Mouse (Mus musculus): ENCODE measurements at regions not wholly inside any gene's neighbourhood (a gene's known extent, or its start where the extent isn't known, plus 50 kb on each side); places are given as distances from the start of the nearest gene placed in this dataset.

DNA sequence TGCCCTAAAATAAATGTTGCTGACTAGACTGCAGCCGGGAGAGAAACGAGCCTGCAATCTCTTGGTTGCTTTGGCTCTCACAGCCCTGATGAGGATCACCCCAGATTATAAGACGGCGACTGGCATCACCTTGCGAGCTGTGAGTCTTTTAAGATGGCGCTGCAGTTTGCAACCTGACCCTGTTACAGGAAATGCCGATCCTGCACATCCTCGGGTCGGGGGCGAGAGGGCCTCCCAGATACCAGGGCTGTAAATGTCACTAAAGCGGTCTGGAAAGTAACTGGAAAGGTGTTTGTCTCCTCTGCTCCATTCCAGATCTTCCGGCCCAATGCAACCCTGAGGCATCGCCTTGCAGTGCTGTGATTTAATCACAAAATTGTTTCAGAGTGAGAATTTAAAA is 53.4 kb downstream of the Cartpt start:
- intact Hi-C loops (cut with DNase I), result no loop called here
- DNase-seq (ENCODE audit: low spot score in 2 of 2), result no peak

DNA sequence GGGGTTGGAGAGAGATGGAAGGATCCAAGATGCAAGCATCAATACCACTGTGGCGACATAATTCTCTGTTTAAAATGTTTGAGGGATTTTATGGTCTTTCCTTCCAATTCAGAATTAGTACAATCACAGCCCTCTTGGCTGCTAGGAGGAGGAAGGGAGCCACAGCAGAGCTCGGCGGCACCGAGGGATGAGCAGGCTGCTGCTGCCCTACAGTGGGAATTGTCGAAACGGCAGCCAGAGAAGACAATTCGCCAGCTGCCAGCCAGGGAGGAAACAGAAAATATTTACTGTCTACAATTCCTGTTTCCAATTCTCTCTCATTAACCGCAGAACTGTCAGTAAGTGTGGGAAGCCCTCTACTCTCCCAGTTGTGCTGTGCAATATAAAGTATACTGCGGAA is 58.3 kb downstream of the Cartpt start:
- intact Hi-C loops (cut with DNase I), result loop anchor here (1.0 kb wide), 1 partner anchor 489 kb away; no protein-coding TSS in a partner anchor

DNA sequence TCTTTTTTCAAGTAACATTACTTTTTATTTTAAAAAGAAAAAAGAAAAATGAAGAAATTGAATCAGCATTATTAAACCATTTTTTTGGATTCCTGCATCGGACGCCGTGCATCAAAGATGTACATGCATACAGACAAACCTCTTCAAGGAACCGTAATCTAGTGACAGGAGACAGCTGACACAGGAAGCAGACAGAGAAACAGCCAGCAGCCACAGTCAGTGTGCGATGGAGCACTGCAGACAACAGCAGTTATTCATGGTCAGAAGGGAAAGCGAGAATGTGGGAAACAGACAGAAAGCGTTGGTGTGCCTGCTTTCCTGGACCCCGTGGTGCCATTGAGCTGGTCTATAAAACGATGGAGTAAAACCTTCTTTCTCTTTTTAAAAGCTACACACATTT is 61.4 kb downstream of the Cartpt start:
- DNase-seq (ENCODE audit: low spot score in 2 of 2), result no peak
- intact Hi-C loops (cut with DNase I), result loop anchor here (5.0 kb wide), 1 partner anchor 462 kb away; no protein-coding TSS in a partner anchor

More for the DNA sequence above, 58.3 kb downstream of the Cartpt start:
- DNase-seq (ENCODE audit: low spot score in 2 of 2), result peak; percentile 67 to 71

DNA sequence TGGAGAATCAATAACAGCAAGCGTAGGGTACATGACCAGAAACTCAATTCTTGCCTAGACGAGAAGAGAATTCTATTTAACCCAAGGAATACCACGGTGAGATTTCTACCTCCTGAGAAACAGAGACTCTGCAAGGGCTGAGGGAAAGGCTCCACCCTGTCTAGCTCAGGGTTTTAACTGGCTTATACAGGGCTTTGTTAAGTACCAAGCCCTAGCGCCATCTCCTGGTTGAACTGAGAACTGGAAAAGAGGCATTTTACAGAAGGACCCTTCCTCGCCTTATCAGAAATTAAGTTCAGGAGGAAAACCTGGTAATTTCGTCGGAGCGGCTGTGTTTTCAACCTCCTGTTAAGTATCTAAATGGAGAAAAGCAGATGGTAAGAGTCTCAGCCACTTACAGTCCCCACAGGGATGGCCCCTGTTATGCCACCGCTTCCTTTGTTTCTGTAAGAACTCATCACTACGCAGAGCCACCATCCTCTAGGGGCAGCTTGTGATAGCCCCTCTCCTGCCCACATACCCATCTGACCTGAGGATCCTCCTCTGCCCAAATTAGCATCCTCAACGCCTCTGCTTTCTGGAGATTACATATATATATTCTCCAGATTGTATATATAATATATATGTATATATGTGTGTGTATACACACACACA is 63.0 kb downstream of the Cartpt start:
- intact Hi-C loops (cut with DNase I), result loop anchor here (5.0 kb wide), 1 partner anchor 461 kb away; no protein-coding TSS in a partner anchor
- peak; percentile 86 to 87 for DNase-seq (ENCODE audit: low spot score in 2 of 2)

DNA sequence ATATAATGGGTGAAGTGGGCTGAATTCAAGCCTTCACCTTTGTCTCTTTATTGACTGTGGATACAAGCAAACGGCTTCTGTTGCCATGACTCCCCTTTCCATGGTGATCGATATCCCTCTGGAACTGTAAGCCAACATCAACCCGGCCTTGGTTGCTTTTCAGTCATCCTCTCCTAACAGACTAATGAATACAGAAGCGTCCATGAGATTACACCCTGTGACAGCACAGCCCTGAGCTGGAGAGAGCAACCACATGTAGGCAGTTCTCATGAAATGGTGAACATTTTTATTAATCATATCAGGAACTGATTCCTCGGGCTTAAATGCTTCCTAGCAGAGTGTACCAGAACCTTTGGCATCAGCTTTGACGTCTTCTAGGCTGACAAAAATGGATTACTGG is 63.7 kb downstream of the Cartpt start:
- intact Hi-C loops (cut with DNase I), result loop anchor here (5.0 kb wide), 1 partner anchor 460 kb away; no protein-coding TSS in a partner anchor

DNA sequence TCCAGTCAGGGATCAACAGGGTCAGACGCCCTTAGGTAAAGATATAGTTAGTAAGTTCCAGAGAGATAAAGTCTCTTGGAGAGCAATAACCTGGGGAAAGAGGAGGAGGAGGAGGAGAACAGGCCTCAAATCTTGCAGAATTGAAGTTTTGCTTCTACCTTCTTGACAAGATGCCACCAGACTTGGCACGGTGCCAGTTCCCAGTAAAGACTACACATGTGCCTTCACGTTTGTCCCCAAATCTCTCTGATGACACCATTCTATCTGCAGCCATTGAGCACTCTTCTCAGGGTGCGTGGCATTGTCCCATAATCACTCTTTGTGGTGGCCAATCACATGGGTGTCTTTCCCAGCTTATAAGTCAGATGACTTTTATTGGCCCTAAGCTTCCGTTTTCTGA is 64.3 kb downstream of the Cartpt start:
- intact Hi-C loops (cut with DNase I), result loop anchor here (5.0 kb wide), 1 partner anchor 459 kb away; no protein-coding TSS in a partner anchor
- no peak for DNase-seq (ENCODE audit: low spot score in 2 of 2)

More for the DNA sequence above, 63.7 kb downstream of the Cartpt start:
- DNase-seq (ENCODE audit: low spot score in 2 of 2), result no peak

DNA sequence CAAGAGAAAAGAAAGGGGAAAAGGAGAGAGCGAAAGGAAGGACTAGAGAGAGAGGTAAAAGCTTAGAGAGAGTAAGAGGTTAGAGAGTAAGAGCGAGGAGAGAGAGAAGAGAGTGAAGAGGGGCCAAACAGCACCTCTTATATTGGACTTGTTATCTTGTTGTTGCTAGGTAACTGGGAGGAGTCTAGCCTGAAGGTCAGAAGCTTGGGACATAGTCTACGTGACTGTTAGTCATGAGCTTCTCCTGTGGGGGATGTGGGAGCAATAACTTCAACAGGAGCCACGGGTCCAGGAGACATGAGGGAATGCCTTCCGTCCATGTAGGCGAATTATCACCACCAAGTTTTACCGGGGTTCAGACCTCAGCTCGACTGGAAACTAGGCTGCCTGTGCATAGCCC is 65.4 kb downstream of the Cartpt start:
- no peak for DNase-seq (ENCODE audit: low spot score in 2 of 2)
- intact Hi-C loops (cut with DNase I), result loop anchor here (5.0 kb wide), 1 partner anchor 458 kb away; no protein-coding TSS in a partner anchor

DNA sequence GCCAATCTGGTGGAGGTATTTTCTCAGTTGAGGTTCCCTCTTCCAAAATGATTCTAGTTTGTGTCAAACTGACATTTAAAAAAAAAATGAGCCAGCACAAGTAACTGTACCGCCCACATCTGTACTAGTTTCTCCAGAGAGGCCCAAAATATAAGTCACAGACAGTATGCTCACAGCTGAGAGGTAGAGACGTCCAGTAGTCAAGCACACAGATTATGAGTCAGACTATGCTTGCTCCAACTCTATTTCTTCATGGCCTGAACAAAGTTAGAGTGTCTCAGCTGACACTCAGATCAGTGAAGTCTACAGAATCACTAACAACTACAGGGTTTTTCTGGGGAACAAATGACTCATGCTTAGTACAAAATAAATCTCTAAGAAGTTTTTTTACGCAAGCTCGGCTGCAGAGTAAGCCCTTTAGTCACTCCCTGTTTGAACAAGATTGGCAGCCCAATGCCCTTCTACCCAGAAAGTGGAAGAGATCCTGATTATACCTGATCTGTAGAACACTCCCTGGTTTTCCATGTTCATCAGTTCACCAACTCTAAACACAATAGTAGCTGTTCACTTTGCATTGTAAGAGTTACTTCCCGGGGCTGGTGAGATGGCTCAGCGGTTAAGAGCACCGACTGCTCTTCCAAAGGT is 70.7 kb downstream of the Cartpt start:
- intact Hi-C loops (cut with DNase I), result loop anchor here (1.0 to 5.0 kb wide), 5 partner anchors 68 to 464 kb away; partner anchors contain the start of gene Map1b
- DNase-seq (ENCODE audit: low spot score in 2 of 2), result peak; percentile 64 to 96

DNA sequence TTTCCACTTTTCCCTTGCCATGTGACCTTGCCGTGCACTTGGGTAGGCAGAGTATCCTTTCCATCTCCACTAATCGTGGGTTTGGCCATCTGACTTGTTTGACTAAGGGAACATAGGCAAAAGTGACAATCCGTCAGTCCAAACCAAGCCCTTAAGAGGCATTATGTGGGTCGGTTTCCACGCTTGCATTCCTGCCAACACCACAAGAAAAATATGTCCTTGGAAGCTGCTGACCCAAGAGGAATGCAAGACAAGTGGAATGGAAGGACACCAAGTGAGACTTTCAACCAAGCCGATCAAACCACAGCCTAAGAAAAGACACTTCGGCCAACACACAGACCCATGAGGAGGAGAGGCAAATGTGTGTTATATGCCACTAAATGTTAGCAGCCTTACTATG is 73.3 kb downstream of the Cartpt start:
- intact Hi-C loops (cut with DNase I), result no loop called here
- DNase-seq (ENCODE audit: low spot score in 2 of 2), result no peak

DNA sequence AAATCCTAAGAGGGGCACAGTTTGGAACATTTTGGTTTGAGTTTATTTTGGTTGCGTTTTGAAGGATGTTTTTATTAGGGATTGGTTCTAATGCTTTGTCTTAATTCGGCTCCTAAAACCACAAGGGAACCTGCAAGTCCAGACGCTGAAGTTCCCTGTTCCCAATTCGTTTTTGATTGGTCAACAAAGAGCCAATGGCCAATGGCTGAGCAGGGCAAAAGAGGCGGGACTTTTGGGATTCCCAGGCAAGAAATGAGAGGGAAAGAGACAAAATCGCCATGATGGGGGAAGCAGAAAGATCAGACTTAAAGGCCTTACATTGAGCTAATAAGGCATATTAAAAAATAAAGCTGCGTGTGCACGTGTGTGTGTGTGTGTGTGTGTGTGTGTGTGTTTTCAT is 76.3 kb downstream of the Cartpt start:
- intact Hi-C loops (cut with DNase I), result no loop called here
- DNase-seq (ENCODE audit: low spot score in 2 of 2), result no peak

DNA sequence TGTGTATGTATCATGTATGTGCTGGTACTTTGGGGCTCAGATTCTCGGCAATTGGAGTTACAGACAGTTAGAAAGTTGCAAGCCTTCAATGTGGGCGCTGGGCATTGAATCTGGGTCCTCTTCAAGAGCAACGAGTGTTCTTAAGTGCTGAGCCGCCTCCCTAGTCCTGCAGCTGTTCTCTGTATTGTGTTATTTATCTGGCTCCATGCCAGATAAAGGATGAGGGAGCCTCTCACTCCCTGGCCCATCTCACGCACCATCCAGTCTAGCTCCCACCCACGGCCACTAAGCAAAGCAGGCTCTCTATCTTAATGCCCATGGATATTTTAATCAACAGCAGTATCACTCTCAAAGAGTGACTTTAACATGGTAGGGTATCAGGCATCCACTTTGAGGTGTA is 84.2 kb downstream of the Cartpt start:
- DNase-seq (ENCODE audit: low spot score in 2 of 2), result no peak
- intact Hi-C loops (cut with DNase I), result no loop called here

DNA sequence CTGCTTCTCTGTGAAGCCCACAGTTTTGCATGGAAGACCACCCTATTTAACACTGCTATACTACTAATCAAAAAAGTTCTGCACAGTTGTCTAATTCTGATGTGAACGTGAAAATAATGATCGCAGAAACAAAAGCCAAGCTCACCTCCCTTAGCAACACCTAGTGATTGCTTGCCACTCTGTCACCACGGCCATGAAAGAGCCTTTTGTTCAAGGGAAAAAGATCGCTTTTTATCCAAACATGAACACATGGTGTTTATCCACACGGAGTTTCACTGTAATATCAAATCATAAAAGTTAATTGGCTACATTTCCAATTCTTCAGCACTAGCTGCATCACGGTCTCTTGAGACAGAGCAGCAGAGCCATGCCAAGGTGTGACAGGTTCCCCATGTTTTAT is 85.1 kb downstream of the Cartpt start:
- intact Hi-C loops (cut with DNase I), result no loop called here
- no peak for DNase-seq (ENCODE audit: low spot score in 2 of 2)

DNA sequence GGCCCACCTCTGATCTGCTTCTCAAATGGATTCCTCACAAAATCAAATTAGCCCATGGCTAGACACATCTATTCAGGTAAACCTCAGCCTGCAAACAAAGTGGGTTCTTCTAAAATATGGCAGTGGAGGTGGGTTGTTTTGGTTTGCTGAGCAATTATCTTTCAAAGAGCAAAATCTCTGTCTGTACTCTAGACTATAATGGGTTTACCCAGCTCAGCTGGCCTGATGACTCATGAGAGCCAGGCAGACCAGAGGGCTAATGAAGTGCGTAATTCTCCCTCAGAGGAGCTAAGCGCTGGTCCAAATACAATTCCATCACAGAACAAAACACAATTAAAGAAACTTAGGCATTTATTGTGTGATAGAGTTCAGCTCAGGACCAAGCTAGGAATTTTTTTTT is 86.1 kb downstream of the Cartpt start:
- intact Hi-C loops (cut with DNase I), result no loop called here
- no peak for DNase-seq (ENCODE audit: low spot score in 2 of 2)

DNA sequence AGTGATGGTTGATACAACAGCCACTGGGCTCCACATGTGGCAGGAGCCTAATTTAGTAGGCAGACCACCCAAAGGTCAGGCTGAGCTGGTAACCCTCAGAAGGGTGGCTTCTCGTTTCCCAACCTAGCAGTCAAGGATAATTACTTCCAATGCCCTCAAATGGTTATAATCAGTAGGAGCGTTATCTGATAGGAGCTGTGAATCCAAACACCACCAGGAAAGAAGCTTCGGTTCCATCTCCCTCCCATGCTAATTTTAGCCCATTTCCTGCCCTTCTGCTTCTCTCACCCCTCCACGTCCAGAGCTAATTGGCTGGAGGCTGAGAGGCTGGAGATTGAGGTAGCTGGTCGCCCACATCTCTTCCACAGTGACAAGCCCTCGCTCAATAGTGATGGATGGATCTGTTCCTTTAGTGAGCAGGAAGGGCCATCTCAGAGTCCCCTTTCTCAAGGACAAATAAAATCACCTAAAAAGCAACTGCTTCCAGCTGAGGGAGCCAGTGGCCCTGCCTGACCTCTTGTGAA is 86.8 kb downstream of the Cartpt start:
- intact Hi-C loops (cut with DNase I), result no loop called here
- DNase-seq (ENCODE audit: low spot score in 2 of 2), result no peak

DNA sequence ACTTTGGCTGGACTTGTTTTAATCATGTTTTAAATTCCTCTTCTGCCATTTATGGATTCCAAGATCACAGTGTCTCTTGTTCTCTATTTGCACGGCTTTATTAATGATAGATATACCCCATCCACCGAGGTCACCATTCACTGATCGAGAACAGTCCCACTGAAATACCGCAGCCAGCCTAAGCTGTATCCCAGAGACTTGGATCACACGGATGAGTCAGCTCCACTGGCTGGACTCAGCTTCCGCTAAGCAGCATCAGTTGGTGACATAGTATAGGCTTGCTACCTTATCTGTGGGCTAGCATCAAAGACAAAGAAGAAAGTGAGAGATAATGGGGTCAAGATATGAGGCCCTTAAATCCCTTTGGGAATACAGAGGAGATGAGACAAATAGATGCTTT is 106.4 kb downstream of the Cartpt start:
- intact Hi-C loops (cut with DNase I), result no loop called here
- DNase-seq (ENCODE audit: low spot score in 2 of 2), result no peak

DNA sequence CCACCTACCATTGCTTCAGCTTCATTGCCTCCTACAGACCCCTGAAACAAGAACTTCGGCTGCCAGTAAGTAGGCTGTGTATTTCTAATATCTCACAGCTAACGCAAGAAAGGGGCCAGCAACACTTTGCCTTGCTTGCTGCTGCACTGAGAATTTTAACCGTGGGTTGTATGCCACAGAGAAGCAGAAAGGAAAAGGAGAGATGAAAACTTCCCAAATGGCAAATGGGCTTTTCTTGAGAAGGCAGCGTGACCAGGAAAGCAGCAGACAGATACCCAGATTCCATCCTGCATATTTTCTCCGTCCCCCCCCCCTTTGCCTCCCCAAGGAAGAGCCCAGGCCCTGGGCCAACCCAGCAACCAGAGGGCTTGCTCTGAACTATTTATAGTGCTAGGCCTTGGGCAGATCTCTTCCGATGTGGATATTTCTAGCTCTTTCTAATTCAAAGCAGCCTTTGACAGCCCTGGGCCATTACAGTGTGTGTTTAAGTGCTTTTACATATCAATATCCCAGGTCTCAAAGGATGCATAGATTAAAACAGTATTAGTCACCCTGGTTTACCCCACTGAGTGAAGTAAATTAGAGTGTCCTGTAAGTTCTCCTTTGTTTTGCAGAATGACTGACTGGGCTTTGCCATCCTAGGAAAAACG is 107.0 kb downstream of the Cartpt start:
- no peak for DNase-seq (ENCODE audit: low spot score in 2 of 2)
- intact Hi-C loops (cut with DNase I), result no loop called here

DNA sequence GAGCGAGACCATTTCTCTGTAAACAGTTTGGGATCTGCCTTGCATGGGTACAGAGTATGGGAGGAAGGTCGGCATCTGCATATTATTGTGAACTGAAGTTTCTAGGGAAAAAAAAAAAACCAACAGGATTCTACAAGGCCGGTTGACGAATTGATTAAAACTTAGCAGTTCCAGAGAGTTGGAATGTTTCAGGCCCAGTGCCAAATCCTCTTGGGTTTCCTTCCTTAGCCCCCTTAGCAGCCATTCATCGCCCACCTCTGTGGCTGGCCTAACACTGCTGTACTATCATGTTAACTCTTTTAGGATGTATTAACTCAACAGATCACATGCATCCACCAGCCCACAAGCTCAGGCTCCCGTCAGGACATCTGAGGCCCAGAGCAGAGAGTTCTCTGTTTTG is 107.9 kb downstream of the Cartpt start:
- DNase-seq (ENCODE audit: low spot score in 2 of 2), result no peak
- intact Hi-C loops (cut with DNase I), result no loop called here

DNA sequence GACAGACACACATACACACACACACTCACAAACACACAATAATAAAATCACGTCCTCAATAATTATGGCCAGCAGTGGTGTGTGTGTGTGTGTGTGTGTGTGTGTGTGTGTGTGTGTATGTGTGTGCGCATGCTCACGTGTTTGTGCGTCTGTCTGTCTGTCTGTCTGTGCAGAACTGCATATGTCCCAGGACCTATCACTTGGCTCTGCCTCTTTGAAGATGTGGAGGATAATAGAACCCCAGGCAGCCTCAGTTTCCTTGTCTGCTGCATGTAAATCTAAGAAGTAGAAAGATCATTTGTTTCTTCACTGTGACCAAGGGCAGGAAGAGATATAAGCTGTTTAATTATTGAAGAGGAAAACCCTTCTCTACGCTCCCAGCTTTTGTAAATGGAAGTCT is 109.9 kb downstream of the Cartpt start:
- intact Hi-C loops (cut with DNase I), result no loop called here
- no peak for DNase-seq (ENCODE audit: low spot score in 2 of 2)

DNA sequence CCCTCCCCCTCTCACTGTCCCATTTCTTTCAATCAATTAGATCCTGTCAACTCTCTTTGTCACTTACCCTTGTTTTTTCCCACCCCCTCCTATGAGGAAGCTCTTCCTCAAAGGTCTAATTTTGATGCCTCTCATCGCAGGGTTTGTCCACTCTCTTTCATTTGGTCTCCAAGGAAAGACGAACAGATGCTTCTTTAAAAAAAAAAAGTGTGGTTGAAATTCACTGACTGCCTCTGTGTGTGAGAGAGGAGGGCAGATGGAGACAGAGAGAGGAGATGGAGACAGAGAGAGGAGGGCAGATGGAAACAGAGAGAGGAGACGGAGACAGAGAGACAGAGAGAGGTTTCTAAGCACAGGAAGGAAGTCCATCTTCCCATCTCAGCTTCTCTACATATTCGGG is 113.1 kb downstream of the Cartpt start:
- intact Hi-C loops (cut with DNase I), result no loop called here
- no peak for DNase-seq (ENCODE audit: low spot score in 2 of 2)

DNA sequence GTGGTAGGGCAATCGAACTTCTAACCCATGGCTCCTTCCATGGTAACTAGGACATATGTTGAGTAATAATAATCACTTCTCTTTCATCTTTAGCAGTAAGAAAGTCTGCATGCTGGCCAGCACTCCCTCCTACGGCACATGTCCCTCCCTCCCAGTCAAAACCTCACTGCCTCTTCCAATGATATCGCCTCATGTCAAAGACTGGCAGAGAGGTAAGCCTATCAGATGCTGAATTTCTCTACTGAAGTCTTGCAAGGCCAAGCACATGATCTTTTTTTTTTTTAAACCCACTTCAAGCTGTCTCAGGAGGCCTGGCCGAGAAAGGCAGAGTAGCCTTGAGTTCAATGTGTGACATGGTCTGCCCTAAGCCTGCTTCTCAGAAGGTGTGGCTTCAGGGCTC is 115.5 kb downstream of the Cartpt start:
- intact Hi-C loops (cut with DNase I), result no loop called here

DNA sequence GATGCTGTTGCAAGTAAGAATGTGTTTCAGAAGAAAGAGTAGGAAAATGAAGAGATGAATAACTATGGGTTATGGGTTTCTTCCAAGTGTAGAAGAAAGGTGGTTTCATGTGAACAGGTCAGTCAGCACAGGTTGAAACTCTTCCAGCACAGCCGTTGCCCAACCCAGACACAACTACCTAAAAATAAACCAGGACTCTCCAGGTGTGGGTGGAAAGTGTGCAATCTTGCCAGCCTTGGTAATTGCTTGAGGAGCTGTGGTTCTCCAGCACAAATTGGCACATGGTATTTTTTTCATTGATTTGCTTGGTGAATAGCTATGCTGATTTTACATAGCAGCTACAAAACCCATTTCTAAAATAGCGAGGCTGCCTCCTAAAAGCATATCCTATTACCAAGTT is 116.6 kb downstream of the Cartpt start:
- DNase-seq (ENCODE audit: low spot score in 2 of 2), result no peak
- intact Hi-C loops (cut with DNase I), result no loop called here

More for the DNA sequence above, 115.5 kb downstream of the Cartpt start:
- DNase-seq (ENCODE audit: low spot score in 2 of 2), result no peak

Measured in left cerebral cortex, postnatal 25 days (tissue).